Mouse (Mus musculus) left cerebral cortex, adult 2 months (tissue): ENCODE results near the gene P3h1. TPM values are rescaled to one million over a fixed set of nuclear protein-coding genes. Genes with fewer than 3 reads are reported as not detected.

Experiments used
- DNase-seq, 2 experiments: peaks; one replicate each; pipeline ENCODE4 v3.0.0; 2021 to 2022; ENCODE audit warnings: low spot score in 2 of 2, mixed read lengths in 1 of 2; ENCODE audit errors: extremely low spot score in 1 of 2
- H3K27ac ChIP-seq: fragments of 200-600 bp; 2 replicates; pipeline ENCODE4 v1.8.1; 2022
- H3K4me3 ChIP-seq: fragments of 200-600 bp; 2 replicates; pipeline ENCODE4 v1.8.1; 2022
- CTCF ChIP-seq: fragments of 200-600 bp; IDR thresholded peaks from 2 replicates; pipeline ENCODE4 v1.8.1; 2022; ENCODE audit warnings: antibody characterized with exemption, mild to moderate bottlenecking, moderate library complexity
- intact Hi-C: fragments of 180-260 bp; cut with DNase I; formaldehyde crosslinking; loops from one replicate; pipeline ENCODE4 v1.15.1; 2025
- total RNA-seq, 2 experiments: library from RNA; stranded (reverse); gene quantifications; 2 replicates each; pipeline ENCODE4 v1.2.3; 2021

The P3h1 gene
- total RNA-seq, 2 experiments from 2014 or later, result 8.0 to 8.9 TPM

DNA sequence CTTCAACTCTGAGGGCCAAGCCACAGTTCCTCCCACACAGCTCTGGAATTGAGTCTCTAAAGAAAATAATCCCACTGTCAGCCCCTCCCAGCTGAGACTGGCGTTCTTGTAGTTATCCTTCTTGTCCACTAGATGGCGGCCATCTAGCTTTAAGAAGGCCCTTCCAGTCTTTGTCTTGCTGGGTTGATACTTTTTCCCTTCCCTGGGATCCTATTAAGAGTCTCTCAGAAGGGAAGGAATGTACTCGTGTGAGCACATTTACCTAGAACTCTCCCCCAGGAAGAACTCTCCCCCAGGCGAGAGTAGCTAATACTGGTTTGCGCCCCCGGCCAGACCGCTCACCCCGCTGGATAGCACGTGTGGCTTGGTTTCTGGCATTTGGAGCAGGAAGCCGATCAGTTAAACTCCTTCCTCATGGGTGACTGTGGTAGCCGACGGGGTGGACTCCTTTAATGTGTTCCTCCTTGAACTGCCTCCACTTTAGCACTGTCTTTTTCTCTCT, 6.5 kb downstream of the P3h1 start:
- peak in 1 of 2 experiments; percentile 46 for DNase-seq
- intact Hi-C loops, result no loop called here

GRCm38 (mm10) chr4:119241664-119242063, 8.9 kb downstream of the P3h1 start:
- TF ChIP-seq CTCF, result peak; percentile 67
- intact Hi-C loops, result loop anchor here (5.0 to 10.0 kb wide), 4 partner anchors 173 to 883 kb away; partner anchors contain the start of genes Ccdc30, Foxj3 and Frg2f1
- peak; percentile 53 to 60 for DNase-seq

More for the DNA sequence above, 6.5 kb downstream of the P3h1 start:
- no peak overlapping the region for H3K27ac ChIP-seq
- H3K4me3 ChIP-seq, result no peak overlapping the region
- peak; percentile 92 for TF ChIP-seq CTCF

GRCm38 (mm10) chr4:119242571-119242970, 9.9 kb downstream of the P3h1 start:
- DNase-seq, result no peak
- no peak for TF ChIP-seq CTCF
- intact Hi-C loops, result loop anchor here (5.0 to 10.0 kb wide), 4 partner anchors 172 to 882 kb away; partner anchors contain the start of genes Ccdc30, Foxj3 and Frg2f1
- Histone ChIP-seq H3K4me3 (no peak overlapping the region), H3K27ac (no peak overlapping the region)

More at GRCm38 (mm10) chr4:119241664-119242063, 8.9 kb downstream of the P3h1 start:
- Histone ChIP-seq H3K4me3 (no peak overlapping the region), H3K27ac (no peak overlapping the region)

DNA sequence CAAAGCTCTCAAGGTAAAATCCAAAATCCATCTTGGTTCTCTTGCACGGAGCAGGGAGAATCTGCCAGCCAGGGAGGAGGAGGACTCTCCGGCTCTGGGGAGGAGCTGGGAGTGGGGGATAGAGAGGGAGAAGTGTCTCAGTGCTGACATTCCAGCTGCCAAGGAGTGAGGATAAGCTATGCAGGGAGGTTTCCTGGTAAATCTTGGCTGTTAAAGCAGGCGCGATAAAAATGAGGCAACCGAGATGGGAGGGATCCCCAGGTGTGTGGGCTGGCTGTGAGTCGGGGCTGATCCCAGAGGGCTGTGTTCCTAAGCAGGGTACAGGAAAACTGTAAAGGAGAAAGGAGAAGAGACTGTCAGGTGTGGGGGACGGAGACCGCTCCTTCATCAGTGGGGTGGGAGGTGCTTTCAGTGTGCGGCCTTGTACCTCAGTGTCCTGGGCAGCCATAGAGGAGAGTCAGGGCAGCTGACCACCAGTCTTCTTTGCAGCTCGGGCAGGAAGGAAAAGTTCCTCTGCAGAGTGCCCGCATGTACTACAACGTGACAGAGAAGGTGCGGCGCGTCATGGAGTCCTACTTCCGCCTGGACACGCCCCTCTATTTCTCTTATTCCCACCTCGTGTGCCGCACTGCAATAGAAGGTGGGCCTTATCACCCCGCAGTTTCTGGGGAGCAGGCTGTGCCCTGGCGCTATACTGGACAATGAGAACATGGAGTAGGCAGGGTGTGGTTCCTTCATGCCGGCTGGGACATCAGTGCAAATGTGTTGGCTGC, 11.9 kb downstream of the P3h1 start:
- peak; percentile 61 to 62 for DNase-seq
- Histone ChIP-seq H3K27ac (no peak overlapping the region), H3K4me3 (no peak overlapping the region)
- no peak for TF ChIP-seq CTCF
- intact Hi-C loops, result loop anchor here (2.0 to 10.0 kb wide), 6 partner anchors 48 to 880 kb away; partner anchors contain the start of genes Ccdc30, Foxj3 and Frg2f1

GRCm38 (mm10) chr4:119245556-119245955, 12.8 kb downstream of the P3h1 start:
- peak overlapping the region; percentile 32; the same call in 1 of the 2 replicates for H3K27ac ChIP-seq
- no peak overlapping the region for H3K4me3 ChIP-seq
- intact Hi-C loops, result loop anchor here (2.0 to 10.0 kb wide), 5 partner anchors 47 to 879 kb away; partner anchors contain the start of gene Ccdc30
- peak; percentile 35 to 57 for DNase-seq
- no peak for TF ChIP-seq CTCF

DNA sequence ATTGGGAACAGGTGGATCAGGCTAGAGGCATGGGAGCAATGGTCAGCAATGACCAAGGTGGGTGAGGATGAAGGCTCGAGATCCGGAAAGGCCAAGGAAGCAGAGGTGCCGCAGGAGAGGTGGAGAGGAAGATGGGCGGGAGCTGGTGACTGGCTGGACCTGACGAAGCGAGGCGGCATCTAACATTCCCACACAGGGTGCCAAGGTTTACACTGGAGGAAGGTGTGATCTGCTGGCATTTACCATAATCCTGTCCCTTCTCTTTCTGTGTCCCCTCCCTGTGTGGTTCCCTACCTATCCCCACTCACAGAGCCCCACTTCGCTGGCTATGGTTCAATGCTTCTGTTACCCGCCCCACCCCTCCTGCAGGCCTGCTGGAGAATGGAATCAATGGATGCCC, 13.2 kb downstream of the P3h1 start:
- H3K27ac ChIP-seq, result no peak overlapping the region
- no peak overlapping the region for H3K4me3 ChIP-seq
- no peak for DNase-seq
- intact Hi-C loops, result loop anchor here (2.0 to 10.0 kb wide), 5 partner anchors 47 to 879 kb away; partner anchors contain the start of gene Ccdc30
- TF ChIP-seq CTCF, result no peak

- no peak for DNase-seq
- Histone ChIP-seq H3K4me3 (no peak overlapping the region), H3K27ac (no peak overlapping the region)
- TF ChIP-seq CTCF, result no peak
- intact Hi-C loops, result loop anchor here (5.0 to 10.0 kb wide), 4 partner anchors 168 to 878 kb away; partner anchors contain the start of gene Ccdc30
Measured at GRCm38 (mm10) chr4:119246688-119247225, 14.0 kb downstream of the P3h1 start.

GRCm38 (mm10) chr4:119247462-119248235, 14.9 kb downstream of the P3h1 start:
- DNase-seq, result peak; percentile 74 to 77
- intact Hi-C loops, result loop anchor here (5.0 to 10.0 kb wide), 4 partner anchors 167 to 877 kb away; partner anchors contain the start of gene Ccdc30
- no peak overlapping the region for H3K4me3 ChIP-seq
- TF ChIP-seq CTCF, result peak; percentile 77
- H3K27ac ChIP-seq, result 0 out of 2 replicates have a peak overlapping the region, but pooled peaks have one; percentile 44

DNA sequence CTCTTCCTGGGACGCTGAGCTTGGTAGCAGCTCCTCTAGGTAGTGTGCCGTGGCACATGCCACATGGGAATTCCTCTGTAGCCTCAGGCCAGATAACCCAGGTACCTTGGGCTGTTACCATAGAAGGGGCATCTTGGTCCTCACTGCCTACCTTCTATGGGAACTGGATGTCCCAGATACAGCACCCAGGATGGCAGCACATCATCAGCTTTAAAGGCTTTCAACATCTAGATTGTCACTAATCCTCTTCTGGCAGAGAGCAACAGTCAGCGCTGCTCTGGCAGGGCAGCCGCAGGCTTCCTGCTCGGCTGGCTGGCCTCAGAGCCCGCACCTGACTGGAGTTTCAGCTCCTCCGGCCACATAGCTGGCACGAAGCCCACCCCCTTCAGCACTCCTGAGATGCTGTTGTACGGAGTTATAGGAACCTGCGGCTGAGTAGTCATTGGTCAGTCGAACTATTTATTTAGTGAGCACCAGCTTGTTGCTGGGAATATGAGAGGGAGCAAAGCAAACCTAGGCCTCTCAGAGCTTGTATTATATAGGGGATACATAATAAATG, 15.8 kb downstream of the P3h1 start:
- no peak for DNase-seq
- Histone ChIP-seq H3K4me3 (no peak overlapping the region), H3K27ac (no peak overlapping the region)
- intact Hi-C loops, result loop anchor here (5.0 to 10.0 kb wide), 4 partner anchors 166 to 876 kb away; partner anchors contain the start of gene Ccdc30
- no peak for TF ChIP-seq CTCF

DNA sequence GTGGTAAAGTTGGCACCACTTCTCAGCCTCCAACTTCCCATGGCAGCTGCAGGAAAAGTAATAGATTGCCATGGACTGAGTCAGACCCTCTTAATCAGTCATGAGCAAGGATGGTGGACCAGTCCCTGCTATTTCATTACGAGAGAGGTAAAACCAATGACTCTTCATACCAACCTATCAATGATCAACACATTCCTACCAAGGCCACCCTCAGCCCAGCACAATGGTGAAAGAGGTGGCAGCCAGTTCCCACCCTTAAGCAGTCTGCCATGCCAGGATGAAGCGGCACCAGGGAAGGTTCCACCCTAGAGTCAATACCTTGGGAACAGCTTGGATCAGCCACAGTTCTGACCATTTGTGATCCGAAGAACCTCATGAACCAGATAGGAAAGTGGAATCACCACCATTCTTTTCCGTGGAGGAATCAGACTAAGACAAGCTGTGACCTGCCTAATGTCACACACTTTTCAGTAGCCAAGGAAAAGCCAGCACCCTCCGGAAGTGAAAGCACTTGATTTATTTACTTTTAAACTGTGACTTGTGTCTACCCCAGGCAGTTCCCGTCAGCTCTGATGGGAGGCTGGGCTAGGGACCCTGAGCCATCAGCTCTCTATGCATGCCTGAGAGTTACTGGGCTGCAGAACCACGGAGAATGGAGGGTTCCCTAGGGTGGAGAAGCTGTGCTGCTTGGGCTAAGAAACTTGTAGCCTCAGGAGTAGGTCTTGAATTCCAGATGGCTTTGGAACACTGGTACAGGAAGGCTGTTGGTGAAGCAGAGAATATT, 19.5 kb downstream of the P3h1 start:
- Histone ChIP-seq H3K27ac (no peak overlapping the region), H3K4me3 (no peak overlapping the region)
- no peak for TF ChIP-seq CTCF
- DNase-seq, result no peak
- intact Hi-C loops, result no loop called here
